25 mouse cellular contexts compared by ENCODE assay signal in genomic region chr6:34552489-34553157, GRCm38 (mm10). TPM values are rescaled to one million over a fixed set of nuclear protein-coding genes. Genes with fewer than 3 reads are reported as not detected.
DNase-seq lines count a peak whose midpoint lies in the region; ATAC-seq and TF ChIP-seq lines count a peak whose summit lies in the region.
"Had no signal": no experiment of that assay in that cellular context is flagged by ENCODE, and none has a peak within 500 bp of the region (broad histone marks: within the 10 kb centered on the region; RNA-seq: fewer than 3 reads in every experiment).

No protein-coding gene starts in this region.

- H3K27ac ChIP-seq in forebrain, embryonic 10.5 days = no peak overlapping the region
- no peak overlapping the region for H3K27ac ChIP-seq in forebrain, embryonic 15.5 days (replicated peaks)
- no peak overlapping the region for H3K27ac ChIP-seq in lung, embryonic 14.5 days (ENCODE audit: low read depth)
- H3K27ac ChIP-seq in lung, embryonic 16.5 days (ENCODE audit: low read length) = no peak overlapping the region
- H3K27ac ChIP-seq: embryonic facial prominence, embryonic 10.5 days; embryonic facial prominence, embryonic 12.5 days; forebrain, embryonic 12.5 days had no signal

- no peaks in the 10 kb centered on the region for H3K9me3 ChIP-seq in forebrain, embryonic 10.5 days
- no peaks in the 10 kb centered on the region for H3K9me3 ChIP-seq in forebrain, embryonic 15.5 days
- H3K9me3 ChIP-seq in lung, embryonic 14.5 days (ENCODE audit: low read depth, low read length) = 0 out of 2 replicates have a peak, but pooled peaks cover 2% of the 10 kb centered on the region
- no peaks in the 10 kb centered on the region for H3K9me3 ChIP-seq in lung, embryonic 16.5 days (ENCODE audit: control insufficient read depth, low read length)
- H3K9me3 ChIP-seq: embryonic facial prominence, embryonic 10.5 days; embryonic facial prominence, embryonic 12.5 days; forebrain, embryonic 12.5 days; G1E had no signal

- no peaks in the 10 kb centered on the region for H3K36me3 ChIP-seq in forebrain, embryonic 10.5 days (replicated peaks)
- no peaks in the 10 kb centered on the region for H3K36me3 ChIP-seq in forebrain, embryonic 15.5 days
- H3K36me3 ChIP-seq in lung, embryonic 14.5 days (ENCODE audit: insufficient read depth) = no peaks in the 10 kb centered on the region
- H3K36me3 ChIP-seq in lung, embryonic 16.5 days (ENCODE audit: control insufficient read depth, insufficient read depth, low read length) = no peaks in the 10 kb centered on the region
- H3K36me3 ChIP-seq: embryonic facial prominence, embryonic 10.5 days; embryonic facial prominence, embryonic 12.5 days; forebrain, embryonic 12.5 days; G1E had no signal

- no peaks in the 10 kb centered on the region for H3K27me3 ChIP-seq in forebrain, embryonic 10.5 days (ENCODE audit: poor library complexity, severe bottlenecking)
- H3K27me3 ChIP-seq in forebrain, embryonic 15.5 days = no peaks in the 10 kb centered on the region
- H3K27me3 ChIP-seq in lung, embryonic 14.5 days (ENCODE audit: insufficient read depth, low read length) = no peaks in the 10 kb centered on the region
- no peaks in the 10 kb centered on the region for H3K27me3 ChIP-seq in lung, embryonic 16.5 days (ENCODE audit: control insufficient read depth, insufficient read depth, low read depth, low read length)
- H3K27me3 ChIP-seq: CH12.LX; embryonic facial prominence, embryonic 12.5 days; forebrain, embryonic 12.5 days; Patski had no signal

- no peak for TF ChIP-seq CTCF in lung, embryonic 14.5 days (IDR thresholded peaks at IDR 0.05; ENCODE audit: low read depth)

- no peak overlapping the region for H3K9ac ChIP-seq in forebrain, embryonic 15.5 days (replicated peaks)
- no peak overlapping the region for H3K9ac ChIP-seq in lung, embryonic 14.5 days
- no peak overlapping the region for H3K9ac ChIP-seq in lung, embryonic 16.5 days (ENCODE audit: low read length)
- H3K9ac ChIP-seq: embryonic facial prominence, embryonic 12.5 days; forebrain, embryonic 12.5 days; forebrain, postnatal 0 days had no signal

- WGBS in forebrain, embryonic 10.5 days = 85% methylated on average over 4 of the region's 4 CpGs
- 85% methylated on average over 4 of the region's 4 CpGs for WGBS in forebrain, embryonic 15.5 days
- WGBS in lung, embryonic 14.5 days = 42% methylated on average over 4 of the region's 4 CpGs
- 57% methylated on average over 4 of the region's 4 CpGs for WGBS in lung, embryonic 16.5 days

- no peak overlapping the region for H3K4me3 ChIP-seq in forebrain, embryonic 10.5 days
- no peak overlapping the region for H3K4me3 ChIP-seq in forebrain, embryonic 15.5 days
- no peak overlapping the region for H3K4me3 ChIP-seq in lung, embryonic 14.5 days (ENCODE audit: low read depth, low read length)
- no peak overlapping the region for H3K4me3 ChIP-seq in lung, embryonic 16.5 days (ENCODE audit: low read length)
- H3K4me3 ChIP-seq: embryonic facial prominence, embryonic 10.5 days; embryonic facial prominence, embryonic 12.5 days; forebrain, embryonic 12.5 days had no signal

- peaks cover 6% of the 10 kb centered on the region for H3K4me1 ChIP-seq in forebrain, embryonic 10.5 days
- H3K4me1 ChIP-seq in forebrain, embryonic 15.5 days = no peaks in the 10 kb centered on the region
- H3K4me1 ChIP-seq in lung, embryonic 14.5 days (ENCODE audit: insufficient read depth) = peaks cover 12% of the 10 kb centered on the region
- peaks cover 10% of the 10 kb centered on the region; the same call in 1 of the 2 replicates for H3K4me1 ChIP-seq in lung, embryonic 16.5 days (replicated peaks; ENCODE audit: control insufficient read depth, insufficient read depth, low read length)
- H3K4me1 ChIP-seq: forebrain, embryonic 12.5 days had no signal

- no peak overlapping the region for H3K4me2 ChIP-seq in forebrain, embryonic 15.5 days (replicated peaks)
- H3K4me2 ChIP-seq in lung, embryonic 14.5 days = no peak overlapping the region
- H3K4me2 ChIP-seq in lung, embryonic 16.5 days (ENCODE audit: low read depth, low read length) = no peak overlapping the region
- H3K4me2 ChIP-seq: embryonic facial prominence, embryonic 12.5 days; forebrain, embryonic 12.5 days had no signal

- ATAC-seq in forebrain, embryonic 15.5 days (replicated peaks) = no peak
- peak; percentile 78 for ATAC-seq in lung, embryonic 14.5 days (ENCODE audit: insufficient read depth)
- ATAC-seq in lung, embryonic 16.5 days (ENCODE audit: low read depth) = 0 out of 2 replicates have a peak, but pooled peaks have one; percentile 26
- ATAC-seq: activated CD4-positive, CD25-positive, alpha-beta regulatory T cell, adult 4 months; CD4-positive, CD25-positive, alpha-beta regulatory T cell, adult 4 months; forebrain, embryonic 14.5 days; forebrain, postnatal 0 days; Patski had no signal

- DNase-seq in forebrain, embryonic 10.5 days (ENCODE audit: extremely low spot score, low spot score) = peak; percentile 6
- peak; percentile 63 for DNase-seq in lung, embryonic 14.5 days
- DNase-seq in lung, adult 18-20 months = no peak
- no peak for DNase-seq in lung, postnatal 25 days (ENCODE audit: low spot score)
- DNase-seq: adrenal gland, adult 8-10 months; adrenal gland, postnatal 14 days; adrenal gland, postnatal 36 days; B cell, adult 2 months; cerebellum, adult 11-12 months; cerebellum, adult 2 months; cerebellum, adult 9-10 months; cerebellum, postnatal 10 days; cerebellum, postnatal 25 days; forebrain, postnatal 0 days had no signal

RNA-seq across cellular contexts. Expression of gene Cald1, which starts 45.7 kb away (rescaled TPM):
- polyA plus RNA-seq in forebrain, embryonic 10.5 days (2016; fragmentation: Nextera tagmentation; extraction: Ambion mirVana) = 135 and 143 TPM in 2 replicates
- 63.8 and 66.9 TPM in 2 replicates for polyA plus RNA-seq in forebrain, embryonic 15.5 days (2015; fragmentation: Nextera tagmentation; extraction: Ambion mirVana)
- polyA plus RNA-seq in lung, embryonic 14.5 days (2014; fragmentation: Nextera tagmentation; extraction: Ambion mirVana) = 283 and 297 TPM in 2 replicates
- polyA plus RNA-seq in lung, embryonic 16.5 days (2015; fragmentation: Nextera tagmentation; extraction: Ambion mirVana) = 243 and 279 TPM in 2 replicates
- polyA plus RNA-seq: activated CD4-positive, CD25-positive, alpha-beta regulatory T cell, adult 4 months; G1E had no signal

Comparison
In these comparisons a context has a peak if more than half of its experiments do, and no peak if none do; other contexts are left out.
1. DNase-seq: peak in forebrain, embryonic 10.5 days (single experiment) and lung, embryonic 14.5 days (single experiment); none in lung, adult 18-20 months (0 of 2) and lung, postnatal 25 days (single experiment).